Mouse (Mus musculus) mouse embryonic stem cell (cell line): ENCODE data around the gene Gm30302.

Experiments used
- in situ Hi-C, 2 experiments: fragments of 300-500 bp; cut with MboI; formaldehyde crosslinking; loops; 1 replicate in 1 of 2; 3 replicates in 1 of 2; pipeline ENCODE4 v1.14.3; 2019 to 2020; ENCODE audit warnings: low sequenced_read_pairs in 2 of 2, low pct_unique_long_range_greater_than_20kb in 1 of 2, mixed read lengths in 1 of 2; ENCODE audit not compliant: unreplicated experiment in 1 of 2

Gm30302 gene

DNA sequence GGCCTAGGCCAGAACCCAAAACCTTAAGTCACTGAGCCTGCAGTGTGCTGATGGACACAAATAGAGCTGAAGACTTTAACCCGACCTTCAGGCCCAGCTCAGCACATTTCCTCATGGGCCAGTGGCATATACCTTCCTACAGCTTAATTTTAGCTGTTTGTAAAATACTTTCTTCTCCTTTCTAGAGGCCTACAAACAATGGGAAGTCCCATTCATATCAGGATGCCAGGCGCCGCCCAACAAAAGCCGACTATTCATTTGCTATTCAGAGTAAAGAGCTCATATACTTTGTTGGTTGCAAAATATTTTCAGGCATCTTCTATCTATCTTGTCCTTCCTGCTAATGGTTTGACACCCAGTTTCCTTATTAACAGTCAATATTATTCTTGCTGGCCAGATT, 40.8 kb downstream of the Gm30302 start:
- in situ Hi-C loops: no loop called here

DNA sequence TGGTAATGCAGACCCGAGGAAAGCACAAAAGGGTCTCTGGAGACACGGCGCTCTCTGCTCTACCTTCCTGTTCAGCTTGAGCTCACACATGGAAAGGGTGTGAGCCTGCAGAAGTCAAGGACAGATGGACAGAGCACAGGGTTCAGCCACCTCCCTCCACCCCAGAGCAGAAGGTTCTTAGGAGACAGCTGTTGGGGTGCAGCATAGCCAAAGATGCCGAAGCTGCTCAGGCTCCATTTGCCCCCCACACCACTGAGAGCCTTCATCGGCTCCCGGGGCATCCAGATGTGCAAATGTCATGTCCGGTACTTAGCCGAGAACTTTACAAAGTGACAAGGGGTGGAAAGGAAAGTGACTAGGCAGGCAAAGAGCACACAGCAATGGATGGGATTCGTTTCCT, 42.2 kb downstream of the Gm30302 start:
- in situ Hi-C loops: no loop called here

DNA sequence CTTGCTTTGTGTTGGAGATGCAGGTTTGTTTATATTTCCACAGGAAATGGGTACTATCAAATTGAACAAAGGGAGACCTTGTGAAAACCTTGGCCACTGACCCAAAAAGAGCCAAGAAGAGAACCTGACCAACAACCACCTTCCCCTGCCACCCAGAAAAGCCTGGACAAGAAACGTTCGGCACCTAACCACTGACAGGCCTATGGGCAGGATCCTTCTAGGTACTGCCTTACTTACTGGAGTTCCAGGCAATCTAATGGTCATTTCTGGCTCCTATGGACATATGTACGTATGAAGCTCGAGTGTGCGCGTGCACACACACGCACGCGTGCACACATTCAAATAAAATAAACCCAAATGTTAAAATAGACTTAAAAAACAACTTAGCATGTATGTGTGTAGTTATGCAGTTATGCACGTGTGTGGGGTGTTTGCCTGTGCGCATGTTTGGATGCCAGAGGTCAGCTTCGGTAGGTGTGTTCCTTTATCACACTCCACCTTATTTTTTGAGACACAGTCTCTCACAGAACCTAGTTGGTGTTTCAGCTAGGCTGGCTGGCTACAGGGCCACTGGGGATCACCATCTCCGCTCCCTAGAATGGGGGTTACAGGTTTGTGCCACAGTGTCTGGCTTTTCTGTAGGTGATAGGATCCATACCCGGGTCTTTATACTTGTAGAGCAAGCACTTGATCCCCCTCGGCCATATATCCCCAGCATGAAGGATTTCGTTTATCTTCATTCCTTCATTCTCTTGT, 57.3 kb downstream of the Gm30302 start:
- in situ Hi-C loops: no loop called here

DNA sequence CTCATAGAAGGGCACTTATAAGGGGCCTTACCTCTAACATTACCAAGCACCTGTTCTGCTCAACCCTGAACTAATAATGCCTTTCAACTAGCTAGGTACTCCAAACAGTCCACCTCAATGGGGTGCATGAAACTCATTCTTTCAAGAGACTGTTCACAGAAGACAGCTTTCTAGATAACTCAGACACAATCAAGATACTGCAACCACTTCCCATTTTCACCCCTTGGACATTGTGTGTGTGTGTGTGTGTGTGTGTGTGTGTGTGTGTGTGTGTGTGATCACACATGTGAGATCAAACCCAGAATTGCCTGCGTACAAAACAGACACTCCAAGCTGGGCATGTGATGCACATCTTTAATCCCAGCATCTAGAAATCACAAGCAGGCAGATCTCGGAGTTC, 60.8 kb downstream of the Gm30302 start:
- in situ Hi-C loops: no loop called here

DNA sequence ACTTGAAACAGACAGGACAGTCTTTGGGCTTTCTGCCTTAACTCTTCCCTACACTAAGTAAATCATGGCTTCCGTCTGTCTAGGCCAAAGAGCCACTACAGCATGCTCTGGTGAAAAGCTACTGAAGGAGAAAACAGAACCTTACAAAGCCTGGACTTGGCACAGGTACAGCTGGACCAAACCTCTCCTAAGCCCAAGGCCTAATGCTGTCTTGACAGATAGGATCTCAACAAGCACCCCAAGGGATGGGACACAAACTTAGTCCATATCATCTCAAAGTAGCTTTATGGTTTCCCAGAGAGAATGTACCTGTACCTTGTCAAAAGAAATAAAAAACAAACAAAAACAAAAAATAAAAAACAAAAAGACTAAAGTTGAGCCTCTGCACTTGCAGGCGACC, 62.4 kb downstream of the Gm30302 start:
- in situ Hi-C loops: no loop called here
